Mouse (Mus musculus) neutrophil, adult 59 days (primary cell): Measurements from ENCODE around the gene Dennd2c. TPM values are rescaled to one million over a fixed set of nuclear protein-coding genes. Genes with fewer than 3 reads are reported as not detected.

Experiments
- total RNA-seq, 2 experiments: library from RNA; stranded (reverse); gene quantifications; 1 replicate in 1 of 2; 2 replicates in 1 of 2; pipeline ENCODE4 v1.2.4; 2023

Dennd2c gene
- 1 to 10 TPM; 1.4 to 2.4 TPM for total RNA-seq

GRCm38 (mm10) chr3:103102454-103103390, at the start of gene Dennd2c:
TSS of gene Dennd2c (plus strand) at chr3:103102604.

GRCm38 (mm10) chr3:103058207-103059157, 43.9 kb upstream of the Dennd2c start, which contains the start of gene Nras:
TSS of gene Nras (plus strand) at chr3:103058285.

GRCm38 (mm10) chr3:103073771-103074170, 28.6 kb upstream of the Dennd2c start, which contains the start of gene Ampd1:
TSS of gene Ampd1 (plus strand) at chr3:103074014.

GRCm38 (mm10) chr3:103171505-103172267, 69.3 kb downstream of the Dennd2c start, which contains the start of gene Bcas2:
TSS of gene Bcas2 (plus strand) at chr3:103171655.

Other genes with a start within 250 kb of the Dennd2c start
- gene Sycp1, start 166.5 kb upstream of the Dennd2c start, total RNA-seq = not detected
- not detected for gene Nr1h5, start 138.5 kb upstream of the Dennd2c start, total RNA-seq
- gene Sike1, start 106.9 kb upstream of the Dennd2c start, total RNA-seq = 10 to 100 TPM; 56.2 to 63.7 TPM
- gene Csde1, start 82.2 kb upstream of the Dennd2c start, total RNA-seq = 100 to 1,000 TPM; 247 to 277 TPM
- 10 to 100 TPM; 83.3 to 87.5 TPM for gene Nras, start 44.3 kb upstream of the Dennd2c start, total RNA-seq
- not detected for gene Ampd1, start 28.6 kb upstream of the Dennd2c start, total RNA-seq
- 10 to 100 TPM; 35.9 to 39.1 TPM for gene Bcas2, start 69.1 kb downstream of the Dennd2c start, total RNA-seq
- gene Trim33, start 176.7 kb downstream of the Dennd2c start, total RNA-seq = 10 to 100 TPM; 45.5 to 46.9 TPM